Mouse (Mus musculus) liver, adult 2 months (tissue): Measurements from ENCODE around the gene Zfp462.
"Not testable (repeated sequence)": the region's sequence is repeated elsewhere in the genome, so short reads cannot be mapped to it uniquely, and the experiment has no call there.

Experiments used
- CTCF ChIP-seq: fragments of 200-500 bp; IDR thresholded peaks from 2 replicates; pipeline ENCODE4 v1.5.1; 2011; ENCODE audit warnings: low read depth, low read length, control low read depth
- POLR2A ChIP-seq: fragments of 200-500 bp; IDR thresholded peaks from 2 replicates; pipeline ENCODE4 v1.6.1; 2011; ENCODE audit warnings: low read length, control low read depth; ENCODE audit not compliant: insufficient read depth; ENCODE audit errors: extremely low read depth

DNA sequence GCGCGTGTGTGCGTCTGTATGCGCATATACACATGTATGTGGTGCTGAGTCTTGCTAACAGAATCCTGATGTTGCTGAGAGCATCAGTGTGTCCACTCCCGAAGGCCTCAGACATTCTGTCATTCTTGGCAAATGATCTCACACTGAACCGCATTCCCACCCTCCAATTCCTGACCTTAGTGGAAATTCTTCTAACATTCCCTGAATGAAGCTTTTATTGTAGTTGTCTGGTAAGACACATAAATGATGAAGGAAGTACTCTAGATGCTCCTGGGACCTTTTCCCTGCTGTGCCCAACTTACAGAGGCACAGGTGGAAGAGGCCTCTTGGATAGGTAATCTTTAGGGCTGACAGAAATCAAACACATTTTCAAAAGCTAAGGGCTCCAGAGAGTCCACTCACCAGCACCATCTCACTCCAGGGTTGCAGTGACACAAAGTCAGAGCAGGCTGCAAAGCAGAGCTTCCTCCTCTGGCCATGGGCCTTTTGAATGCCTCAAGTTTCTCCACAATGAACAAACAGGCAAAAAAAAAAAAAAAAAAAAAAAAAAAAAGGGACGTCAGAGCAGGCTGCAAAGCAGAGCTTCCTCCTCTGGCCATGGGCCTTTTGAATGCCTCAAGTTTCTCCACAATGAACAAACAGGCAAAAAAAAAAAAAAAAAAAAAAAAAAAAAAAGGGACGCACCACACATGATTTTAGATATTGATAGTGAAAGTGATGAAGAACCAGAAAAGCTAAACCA, 17.4 kb upstream of the Zfp462 start:
- not testable (repeated sequence) for TF ChIP-seq CTCF, POLR2A
